Mouse (Mus musculus): ENCODE results near the gene Nphp4.

Nphp4 gene

GRCm38 (mm10) chr4:152477466-152478223 lies 1.1 kb downstream of the Nphp4 start, which contains the start of gene Kcnab2:
TSS of gene Kcnab2 (minus strand) at chr4:152477871.
- DNase-seq (ENCODE audit: low read depth, low spot score) = peak; percentile 100

GRCm38 (mm10) chr4:152478224-152478567 lies 1.7 kb downstream of the Nphp4 start:
- DNase-seq (ENCODE audit: low read depth, low spot score) = no peak

GRCm38 (mm10) chr4:152480426-152480825 lies 3.9 kb downstream of the Nphp4 start:
- DNase-seq (ENCODE audit: low read depth, low spot score) = peak; percentile 70

- no peak for DNase-seq (ENCODE audit: low read depth, low spot score)
Observed at GRCm38 (mm10) chr4:152488046-152488445, 11.5 kb downstream of the Nphp4 start.

GRCm38 (mm10) chr4:152490311-152490710 lies 13.8 kb downstream of the Nphp4 start:
- no peak for DNase-seq (ENCODE audit: low read depth, low spot score)

GRCm38 (mm10) chr4:152491250-152491899 lies 14.9 kb downstream of the Nphp4 start:
- DNase-seq (ENCODE audit: low read depth, low spot score) = peak; percentile 84

GRCm38 (mm10) chr4:152494360-152494879 lies 17.9 kb downstream of the Nphp4 start:
- DNase-seq (ENCODE audit: low read depth, low spot score) = peak; percentile 66

- no peak for DNase-seq (ENCODE audit: low read depth, low spot score)
Observed at GRCm38 (mm10) chr4:152512221-152512925, 35.9 kb downstream of the Nphp4 start.

- DNase-seq (ENCODE audit: low read depth, low spot score) = no peak
Observed at GRCm38 (mm10) chr4:152514884-152515283, 38.4 kb downstream of the Nphp4 start.

GRCm38 (mm10) chr4:152519106-152519505 lies 42.6 kb downstream of the Nphp4 start:
- no peak for DNase-seq (ENCODE audit: low read depth, low spot score)

GRCm38 (mm10) chr4:152520083-152520482 lies 43.6 kb downstream of the Nphp4 start:
- peak; percentile 96 for DNase-seq (ENCODE audit: low read depth, low spot score)

GRCm38 (mm10) chr4:152532872-152533271 lies 56.4 kb downstream of the Nphp4 start:
- DNase-seq (ENCODE audit: low read depth, low spot score) = no peak

- no peak for DNase-seq (ENCODE audit: low read depth, low spot score)
Observed at GRCm38 (mm10) chr4:152539756-152540155, 63.2 kb downstream of the Nphp4 start.

GRCm38 (mm10) chr4:152541172-152541571 lies 64.7 kb downstream of the Nphp4 start:
- DNase-seq (ENCODE audit: low read depth, low spot score) = peak; percentile 40

GRCm38 (mm10) chr4:152542447-152542846 lies 65.9 kb downstream of the Nphp4 start:
- no peak for DNase-seq (ENCODE audit: low read depth, low spot score)

GRCm38 (mm10) chr4:152546481-152546880 lies 70.0 kb downstream of the Nphp4 start:
- DNase-seq (ENCODE audit: low read depth, low spot score) = peak; percentile 50

- peak; percentile 65 for DNase-seq (ENCODE audit: low read depth, low spot score)
Observed at GRCm38 (mm10) chr4:152547886-152548663, 71.6 kb downstream of the Nphp4 start.

GRCm38 (mm10) chr4:152549507-152550202 lies 73.1 kb downstream of the Nphp4 start:
- peak; percentile 62 for DNase-seq (ENCODE audit: low read depth, low spot score)

GRCm38 (mm10) chr4:152550203-152550549 lies 73.7 kb downstream of the Nphp4 start:
- DNase-seq (ENCODE audit: low read depth, low spot score) = no peak

GRCm38 (mm10) chr4:152553582-152554285 lies 77.2 kb downstream of the Nphp4 start:
- peak; percentile 96 for DNase-seq (ENCODE audit: low read depth, low spot score)
